In the genomic region with DNA sequence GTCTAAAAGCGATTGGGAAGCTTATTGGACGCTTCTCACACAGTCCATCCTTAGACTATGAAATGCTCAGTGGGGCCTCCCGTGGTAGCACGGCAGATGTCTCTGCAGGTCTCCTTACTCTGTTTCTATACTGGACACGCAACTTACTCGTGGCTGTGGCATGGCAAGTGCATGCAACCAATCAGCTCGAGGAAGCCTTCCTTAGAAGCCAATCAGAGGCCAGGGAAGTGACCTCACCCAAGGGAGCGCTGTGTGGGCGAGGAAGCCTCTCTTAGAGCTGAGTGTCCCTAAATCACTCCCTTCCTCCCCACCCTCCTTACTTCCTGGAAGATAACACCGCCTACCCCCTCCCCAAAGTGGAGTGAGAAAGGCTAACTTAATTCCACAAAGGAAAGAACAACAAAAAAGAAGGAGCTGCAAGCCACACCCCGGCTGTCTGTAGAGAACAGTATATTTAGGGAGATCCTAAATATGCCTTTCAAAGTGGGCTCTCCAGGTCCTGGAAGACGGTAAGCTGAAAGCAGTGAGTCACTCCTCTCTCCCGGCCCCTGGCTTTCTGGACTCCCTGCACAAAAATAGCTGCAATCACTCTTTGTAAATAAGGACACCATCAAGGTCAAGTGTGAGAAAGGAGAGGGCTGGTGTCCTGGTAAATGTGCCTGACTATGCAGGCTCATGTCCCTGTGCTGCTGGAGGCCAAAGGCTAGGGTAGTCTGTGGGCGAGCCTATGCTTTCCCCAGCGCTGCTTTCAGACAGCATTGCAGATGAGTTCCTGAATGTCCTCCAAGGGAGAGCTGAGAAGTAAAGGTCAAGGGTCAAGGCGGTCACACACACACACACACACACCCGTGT, we compare ENCODE assay signal across 8 mouse cellular contexts. TPM values are rescaled to one million over a fixed set of nuclear protein-coding genes. Genes with fewer than 3 reads are reported as not detected.
DNase-seq lines count a peak whose midpoint lies in the region; ATAC-seq and TF ChIP-seq lines count a peak whose summit lies in the region.

Gene Gm16253, plus strand, starts transcription at position 295 of the 852 bp plus-strand sequence.

- H3K4me3 ChIP-seq in cortical plate, adult 2 months (ENCODE audit: insufficient read depth, low read length) = no peak within 1 kb of the TSS

- intact Hi-C loops in left cerebral cortex, postnatal 10 days (cut with DNase I) = loop anchor here (1.0 kb wide), 1 partner anchor 26 kb away; no protein-coding TSS in a partner anchor

- no peak for TF ChIP-seq CTCF in cortical plate, adult 2 months (IDR thresholded peaks at IDR 0.05; ENCODE audit: extremely low read depth, insufficient read depth, low read length)

- H3K27ac ChIP-seq in cortical plate, adult 2 months (ENCODE audit: insufficient read depth, low read length) = peak within 1 kb of the TSS; percentile 90

- peak; percentile 85 for ATAC-seq in megakaryocyte progenitor cell, adult 5-6 weeks (replicated peaks; ENCODE audit: poor library complexity)

- peak; percentile 94 for DNase-seq in adipocyte (ENCODE audit: low spot score)
- peak; percentile 93 to 94 for DNase-seq in gastrocnemius, adult 8-10 months (ENCODE audit: low spot score in 2 of 2)
- DNase-seq in induced T-regulatory cell, adult 2 months (ENCODE audit: low read depth) = peak; percentile 94
- peak; percentile 90 to 92 for DNase-seq in left cerebral cortex, postnatal 10 days (ENCODE audit: extremely low spot score in 1 of 2, low spot score in 2 of 2)
- DNase-seq in right cerebral cortex, postnatal 25 days = peak; percentile 91
- DNase-seq in urinary bladder, postnatal 4 days (ENCODE audit: low spot score in 2 of 2) = peak; percentile 90 to 92

- H3K4me1 ChIP-seq in cortical plate, adult 2 months (ENCODE audit: control insufficient read depth, insufficient read depth, low read length) = peaks cover 6% of the 10 kb centered on the region

- peak; percentile 58 for TF ChIP-seq POLR2A in cortical plate, adult 2 months (IDR thresholded peaks at IDR 0.05; ENCODE audit: extremely low read depth, insufficient read depth, low read length)

RNA-seq across cellular contexts. Expression of gene Gm16253, which starts in this region (rescaled TPM):
- not detected in 2 replicates for polyA plus RNA-seq in cortical plate, adult 2 months (2012; rRNA removed)
- 1 to 10 TPM in 3 of 4 experiments, not detected in 1; 1.2 to 1.5 (median 1.2) TPM for total RNA-seq in gastrocnemius, adult 8-10 months (2022)
- not detected for total RNA-seq in left cerebral cortex, postnatal 10 days (2021)
- not detected in 2 replicates for total RNA-seq in megakaryocyte progenitor cell, adult 5-6 weeks (2015)
- total RNA-seq in megakaryocyte progenitor cell, adult 5-6 weeks (2017) = not detected in 2 replicates

Comparison
In these comparisons a context has a peak if more than half of its experiments do, and no peak if none do; other contexts are left out.
1. Peak in DNase-seq in left cerebral cortex, postnatal 10 days; RNA of the gene not detected or under 1 TPM.
2. Peak in ATAC-seq in megakaryocyte progenitor cell, adult 5-6 weeks; RNA of the gene not detected or under 1 TPM.